Mouse (Mus musculus): ENCODE data around the gene Mospd1. TPM values are rescaled to one million over a fixed set of nuclear protein-coding genes. Genes with fewer than 3 reads are reported as not detected.

Mospd1 gene
- polyA plus RNA-seq (2012; rRNA removed) (15.4 and 19.2 TPM in 2 replicates), polyA plus RNA-seq (2014; fragmentation: Nextera tagmentation; extraction: Ambion mirVana) (54.7 and 56.4 TPM in 2 replicates)

- Histone ChIP-seq H3K4me2 (replicated peaks; ENCODE audit: low read depth, low read length, severe bottlenecking) (peak within 1 kb of the TSS; percentile 55), H3K4me3 (replicated peaks; ENCODE audit: low read length) (peak within 1 kb of the TSS; percentile 55), H3K9me3 (ENCODE audit: control insufficient read depth, low read length) (no peaks in the 10 kb centered on the region), H3K27ac (replicated peaks; ENCODE audit: low read depth, low read length) (peak within 1 kb of the TSS; percentile 81), H3K36me3 (ENCODE audit: control insufficient read depth, insufficient read depth, low read length) (no peaks in the 10 kb centered on the region), H3K4me1 (ENCODE audit: control insufficient read depth, insufficient read depth, low read length) (no peaks in the 10 kb centered on the region), H3K27me3 (ENCODE audit: control insufficient read depth, insufficient read depth, low read length) (no peaks in the 10 kb centered on the region), H3K9ac (ENCODE audit: low read depth, low read length, severe bottlenecking) (peak within 1 kb of the TSS; percentile 71)
- ATAC-seq (ENCODE audit: low FRiP score, low read depth), result peak; percentile 93
- TF ChIP-seq POLR2A (IDR thresholded peaks at IDR 0.05; ENCODE audit: borderline replicate concordance, extremely low read depth, insufficient read depth, insufficient read length), result peak; percentile 90; the same call in 1 of the 2 replicates
- DNase-seq (ENCODE audit: low spot score), result peak; percentile 86
- 17% methylated on average over 12 of the region's 15 CpGs for WGBS
Measured at GRCm38 (mm10) chrX:53370366-53370740, at the start of gene Mospd1. Gene Mospd1 (minus strand): TSS chrX:53370502.

DNA sequence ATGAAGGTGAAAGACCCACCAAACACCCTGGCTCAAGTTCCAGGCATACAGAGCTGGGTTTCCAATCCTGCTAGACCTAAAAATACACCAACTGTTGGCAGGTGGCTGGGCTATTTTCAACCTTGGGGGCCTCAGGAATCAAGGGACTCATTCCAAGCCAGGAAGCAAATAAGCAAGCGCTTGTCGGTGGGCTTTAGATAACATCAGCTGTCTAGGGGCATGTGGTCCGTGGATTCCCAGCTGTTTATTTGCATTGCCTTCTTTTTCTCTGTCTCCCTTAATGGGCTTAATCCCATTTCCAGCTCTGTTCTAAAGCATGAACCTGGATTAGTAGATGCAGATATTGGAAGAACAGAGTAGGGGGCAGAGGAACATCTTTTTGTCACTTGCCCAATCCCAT, 16.1 kb upstream of the Mospd1 start:
- no peak overlapping the region for H3K9ac ChIP-seq (ENCODE audit: low read depth, low read length, severe bottlenecking)
- no peaks in the 10 kb centered on the region for H3K36me3 ChIP-seq (ENCODE audit: control insufficient read depth, insufficient read depth, low read length)
- no peak overlapping the region for H3K4me3 ChIP-seq (replicated peaks; ENCODE audit: low read length)
- H3K4me1 ChIP-seq (ENCODE audit: control insufficient read depth, insufficient read depth, low read length), result no peaks in the 10 kb centered on the region
- H3K9me3 ChIP-seq (ENCODE audit: control insufficient read depth, low read length), result no peaks in the 10 kb centered on the region
- 72% methylated on average over 3 of the region's 3 CpGs for WGBS
- TF ChIP-seq POLR2A (IDR thresholded peaks at IDR 0.05; ENCODE audit: borderline replicate concordance, extremely low read depth, insufficient read depth, insufficient read length), result no peak
- no peak overlapping the region for H3K27ac ChIP-seq (replicated peaks; ENCODE audit: low read depth, low read length)
- no peak for DNase-seq (ENCODE audit: low spot score)
- H3K4me2 ChIP-seq (replicated peaks; ENCODE audit: low read depth, low read length, severe bottlenecking), result no peak overlapping the region
- H3K27me3 ChIP-seq (ENCODE audit: control insufficient read depth, insufficient read depth, low read length), result no peaks in the 10 kb centered on the region
- ATAC-seq (ENCODE audit: low FRiP score, low read depth), result no peak

GRCm38 (mm10) chrX:53383122-53383521, 12.8 kb upstream of the Mospd1 start:
- Histone ChIP-seq H3K4me1 (ENCODE audit: control insufficient read depth, insufficient read depth, low read length) (no peaks in the 10 kb centered on the region), H3K27me3 (ENCODE audit: control insufficient read depth, insufficient read depth, low read length) (no peaks in the 10 kb centered on the region)

GRCm38 (mm10) chrX:53369534-53370365, 552 bp downstream of the Mospd1 start:
- DNase-seq (ENCODE audit: low spot score) (peak; percentile 14), ATAC-seq (ENCODE audit: low FRiP score, low read depth) (peak; percentile 74)
- no peaks in the 10 kb centered on the region for H3K36me3 ChIP-seq (ENCODE audit: control insufficient read depth, insufficient read depth, low read length)
- H3K27me3 ChIP-seq (ENCODE audit: control insufficient read depth, insufficient read depth, low read length), result no peaks in the 10 kb centered on the region
- TF ChIP-seq POLR2A (IDR thresholded peaks at IDR 0.05; ENCODE audit: borderline replicate concordance, extremely low read depth, insufficient read depth, insufficient read length), result no peak
- H3K4me1 ChIP-seq (ENCODE audit: control insufficient read depth, insufficient read depth, low read length), result no peaks in the 10 kb centered on the region
- H3K4me2 ChIP-seq (replicated peaks; ENCODE audit: low read depth, low read length, severe bottlenecking), result peak overlapping the region; percentile 55
- peak overlapping the region; percentile 55 for H3K4me3 ChIP-seq (replicated peaks; ENCODE audit: low read length)
- WGBS, result 33% methylated on average over 24 of the region's 25 CpGs
- H3K27ac ChIP-seq (replicated peaks; ENCODE audit: low read depth, low read length), result peak overlapping the region; percentile 81
- no peaks in the 10 kb centered on the region for H3K9me3 ChIP-seq (ENCODE audit: control insufficient read depth, low read length)
- H3K9ac ChIP-seq (ENCODE audit: low read depth, low read length, severe bottlenecking), result peak overlapping the region; percentile 71

More at GRCm38 (mm10) chrX:53383122-53383521, 12.8 kb upstream of the Mospd1 start:
- Histone ChIP-seq H3K4me2 (replicated peaks; ENCODE audit: low read depth, low read length, severe bottlenecking) (no peak overlapping the region), H3K36me3 (ENCODE audit: control insufficient read depth, insufficient read depth, low read length) (no peaks in the 10 kb centered on the region), H3K27ac (replicated peaks; ENCODE audit: low read depth, low read length) (no peak overlapping the region), H3K4me3 (replicated peaks; ENCODE audit: low read length) (no peak overlapping the region), H3K9me3 (ENCODE audit: control insufficient read depth, low read length) (no peaks in the 10 kb centered on the region), H3K9ac (ENCODE audit: low read depth, low read length, severe bottlenecking) (no peak overlapping the region)
- DNase-seq (ENCODE audit: low spot score) (no peak), ATAC-seq (ENCODE audit: low FRiP score, low read depth) (no peak)
- 52% methylated on average over 3 of the region's 3 CpGs for WGBS
- TF ChIP-seq POLR2A (IDR thresholded peaks at IDR 0.05; ENCODE audit: borderline replicate concordance, extremely low read depth, insufficient read depth, insufficient read length), result no peak

- no peaks in the 10 kb centered on the region for H3K36me3 ChIP-seq (ENCODE audit: control insufficient read depth, insufficient read depth, low read length)
- H3K27me3 ChIP-seq (ENCODE audit: control insufficient read depth, insufficient read depth, low read length), result no peaks in the 10 kb centered on the region
- H3K4me1 ChIP-seq (ENCODE audit: control insufficient read depth, insufficient read depth, low read length), result no peaks in the 10 kb centered on the region
- WGBS, result 65% methylated on average over 7 of the region's 7 CpGs
- H3K9ac ChIP-seq (ENCODE audit: low read depth, low read length, severe bottlenecking), result no peak overlapping the region
- H3K9me3 ChIP-seq (ENCODE audit: control insufficient read depth, low read length), result no peaks in the 10 kb centered on the region
- TF ChIP-seq POLR2A (IDR thresholded peaks at IDR 0.05; ENCODE audit: borderline replicate concordance, extremely low read depth, insufficient read depth, insufficient read length), result no peak
- no peak overlapping the region for H3K4me2 ChIP-seq (replicated peaks; ENCODE audit: low read depth, low read length, severe bottlenecking)
- no peak for ATAC-seq (ENCODE audit: low FRiP score, low read depth)
- no peak overlapping the region for H3K27ac ChIP-seq (replicated peaks; ENCODE audit: low read depth, low read length)
- no peak overlapping the region for H3K4me3 ChIP-seq (replicated peaks; ENCODE audit: low read length)
- DNase-seq (ENCODE audit: low spot score), result no peak
Measured at GRCm38 (mm10) chrX:53364668-53365383, 5.5 kb downstream of the Mospd1 start.
